Comparison of ENCODE assay signal across 18 mouse cellular contexts in the genomic region with DNA sequence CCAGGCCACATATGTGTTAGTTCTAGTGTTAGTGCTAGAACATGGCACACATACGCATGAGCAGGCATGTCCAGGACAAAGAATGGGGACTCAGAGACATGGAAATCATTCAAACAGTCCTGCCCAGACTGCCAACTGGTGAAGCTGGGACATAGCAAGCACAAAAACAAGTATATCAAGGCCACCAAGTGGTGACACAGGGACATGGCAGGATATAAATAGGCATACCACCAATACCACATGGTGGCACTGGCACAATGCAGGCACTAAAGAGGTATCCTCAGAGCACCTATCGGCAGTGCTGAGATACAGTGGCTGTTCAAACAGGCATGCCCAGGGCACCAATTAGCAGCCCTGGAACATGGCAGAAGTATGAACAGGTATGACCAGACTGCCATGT. TPM values are rescaled to one million over a fixed set of nuclear protein-coding genes. Genes with fewer than 3 reads are reported as not detected.
DNase-seq lines count a peak whose midpoint lies in the region; ATAC-seq and TF ChIP-seq lines count a peak whose summit lies in the region.
"Had no signal": no experiment of that assay in that cellular context is flagged by ENCODE, and none has a peak within 500 bp of the region (broad histone marks: within the 10 kb centered on the region; RNA-seq: fewer than 3 reads in every experiment).

No protein-coding gene starts in this region.

- 96% methylated on average over 2 of the region's 2 CpGs for WGBS in kidney, postnatal 0 days
- WGBS in stomach, postnatal 0 days = 100% methylated on average over 2 of the region's 2 CpGs
- WGBS in kidney, embryonic 15.5 days = 91% methylated on average over 2 of the region's 2 CpGs

- no peak overlapping the region for H3K4me2 ChIP-seq in kidney, postnatal 0 days (ENCODE audit: low read length)
- H3K4me2 ChIP-seq in stomach, postnatal 0 days (replicated peaks; ENCODE audit: low read depth) = no peak overlapping the region
- no peak overlapping the region for H3K4me2 ChIP-seq in kidney, embryonic 15.5 days
- H3K4me2 ChIP-seq: forebrain, embryonic 12.5 days; heart, embryonic 15.5 days; intestine, embryonic 15.5 days; limb, embryonic 12.5 days had no signal

- TF ChIP-seq CTCF in kidney, postnatal 0 days (IDR thresholded peaks at IDR 0.05; ENCODE audit: low read depth) = peak; percentile 21; the same call in 1 of the 2 replicates
- peak; percentile 22; the same call in 1 of the 2 replicates for TF ChIP-seq CTCF in stomach, postnatal 0 days (IDR thresholded peaks at IDR 0.05; ENCODE audit: low read depth)

- H3K27ac ChIP-seq in kidney, postnatal 0 days = no peak overlapping the region
- no peak overlapping the region for H3K27ac ChIP-seq in stomach, postnatal 0 days (replicated peaks)
- no peak overlapping the region for H3K27ac ChIP-seq in kidney, embryonic 15.5 days
- H3K27ac ChIP-seq: forebrain, embryonic 12.5 days; heart, embryonic 15.5 days; intestine, embryonic 15.5 days; limb, embryonic 12.5 days had no signal

- ATAC-seq in kidney, postnatal 0 days (replicated peaks; ENCODE audit: low FRiP score, low read depth) = no peak
- no peak for ATAC-seq in stomach, postnatal 0 days (ENCODE audit: low FRiP score, low TSS enrichment)
- no peak for ATAC-seq in kidney, embryonic 15.5 days (replicated peaks; ENCODE audit: low FRiP score)
- ATAC-seq: intestine, embryonic 15.5 days had no signal

- no peak overlapping the region for H3K9ac ChIP-seq in kidney, postnatal 0 days (ENCODE audit: low read depth, low read length)
- no peak overlapping the region for H3K9ac ChIP-seq in stomach, postnatal 0 days (ENCODE audit: low read length)
- H3K9ac ChIP-seq in kidney, embryonic 15.5 days = no peak overlapping the region
- H3K9ac ChIP-seq: forebrain, embryonic 12.5 days; heart, embryonic 15.5 days; intestine, embryonic 15.5 days; limb, embryonic 12.5 days had no signal

- no peak for TF ChIP-seq EP300 in stomach, postnatal 0 days (optimal IDR thresholded peaks at IDR 0.05)

- no peaks in the 10 kb centered on the region for H3K4me1 ChIP-seq in kidney, postnatal 0 days (replicated peaks; ENCODE audit: insufficient read depth, low read length)
- no peaks in the 10 kb centered on the region for H3K4me1 ChIP-seq in stomach, postnatal 0 days (replicated peaks; ENCODE audit: control insufficient read depth, insufficient read depth)
- H3K4me1 ChIP-seq in kidney, embryonic 15.5 days = no peaks in the 10 kb centered on the region
- H3K4me1 ChIP-seq: forebrain, embryonic 12.5 days; heart, embryonic 15.5 days; intestine, embryonic 15.5 days; limb, embryonic 12.5 days had no signal

- no peaks in the 10 kb centered on the region for H3K36me3 ChIP-seq in kidney, postnatal 0 days (ENCODE audit: insufficient read depth, low read length)
- no peaks in the 10 kb centered on the region for H3K36me3 ChIP-seq in stomach, postnatal 0 days (ENCODE audit: control insufficient read depth, insufficient read depth, low read length)
- H3K36me3 ChIP-seq in kidney, embryonic 15.5 days = no peaks in the 10 kb centered on the region
- H3K36me3 ChIP-seq: forebrain, embryonic 12.5 days; heart, embryonic 15.5 days; intestine, embryonic 15.5 days; limb, embryonic 12.5 days had no signal

- DNase-seq in kidney, postnatal 0 days (ENCODE audit: low spot score) = no peak
- DNase-seq in kidney, postnatal 14 days = no peak
- DNase-seq in retina, embryonic 14.5 days (ENCODE audit: low spot score) = peak; percentile 20
- DNase-seq in retina, postnatal 1 day = no peak
- DNase-seq in R1 (ENCODE audit: low read depth, low spot score) = peak; percentile 58
- no peak for DNase-seq in stomach, postnatal 0 days (ENCODE audit: low spot score)
- DNase-seq in left cerebral cortex, adult 9 months (ENCODE audit: low spot score in 2 of 2) = no peak
- DNase-seq: adrenal gland, adult 8-10 months; heart, adult 18-20 months; kidney, postnatal 36 days; layer of hippocampus, postnatal 36 days; lung, adult 18-20 months had no signal

- no peaks in the 10 kb centered on the region for H3K9me3 ChIP-seq in kidney, postnatal 0 days (replicated peaks; ENCODE audit: low read length)
- H3K9me3 ChIP-seq in stomach, postnatal 0 days (ENCODE audit: control insufficient read depth, low read length) = no peaks in the 10 kb centered on the region
- H3K9me3 ChIP-seq in kidney, embryonic 15.5 days (replicated peaks) = no peaks in the 10 kb centered on the region
- H3K9me3 ChIP-seq: forebrain, embryonic 12.5 days; heart, embryonic 15.5 days; intestine, embryonic 15.5 days; limb, embryonic 12.5 days had no signal

- H3K4me3 ChIP-seq in kidney, postnatal 0 days (replicated peaks; ENCODE audit: low read depth, low read length) = no peak overlapping the region
- no peak overlapping the region for H3K4me3 ChIP-seq in stomach, postnatal 0 days (ENCODE audit: low read depth, low read length)
- no peak overlapping the region for H3K4me3 ChIP-seq in kidney, embryonic 15.5 days (replicated peaks)
- H3K4me3 ChIP-seq: forebrain, embryonic 12.5 days; heart, embryonic 15.5 days; intestine, embryonic 15.5 days; limb, embryonic 12.5 days; myocyte had no signal

- H3K27me3 ChIP-seq in kidney, postnatal 0 days (ENCODE audit: insufficient read depth, low read length) = no peaks in the 10 kb centered on the region
- H3K27me3 ChIP-seq in stomach, postnatal 0 days (ENCODE audit: control insufficient read depth, insufficient read depth, low read length) = no peaks in the 10 kb centered on the region
- H3K27me3 ChIP-seq in kidney, embryonic 15.5 days = no peaks in the 10 kb centered on the region
- H3K27me3 ChIP-seq: forebrain, embryonic 12.5 days; heart, embryonic 15.5 days; intestine, embryonic 15.5 days; limb, embryonic 12.5 days had no signal

RNA-seq across cellular contexts. Expression of a gene that starts 33.5 kb away (rescaled TPM):
- 0.10 and 0.20 TPM in 2 replicates for polyA plus RNA-seq in kidney, postnatal 0 days (2015; fragmentation: Nextera tagmentation; extraction: Ambion mirVana)
- polyA plus RNA-seq in stomach, postnatal 0 days (2015; fragmentation: Nextera tagmentation; extraction: Ambion mirVana) = 0.79 and 0.81 TPM in 2 replicates
- 0.19 and 0.21 TPM in 2 replicates for polyA plus RNA-seq in kidney, embryonic 15.5 days (2015; fragmentation: Nextera tagmentation; extraction: Ambion mirVana)
- polyA plus RNA-seq: myocyte had no signal

RNA-seq across cellular contexts. Expression of a gene that starts 59.5 kb away (rescaled TPM):
- 19.5 and 19.8 TPM in 2 replicates for polyA plus RNA-seq in kidney, postnatal 0 days (2015; fragmentation: Nextera tagmentation; extraction: Ambion mirVana)
- polyA plus RNA-seq in stomach, postnatal 0 days (2015; fragmentation: Nextera tagmentation; extraction: Ambion mirVana) = 8.8 and 10.0 TPM in 2 replicates
- 30.7 and 34.1 TPM in 2 replicates for polyA plus RNA-seq in kidney, embryonic 15.5 days (2015; fragmentation: Nextera tagmentation; extraction: Ambion mirVana)

Comparison
In these comparisons a context has a peak if more than half of its experiments do, and no peak if none do; other contexts are left out.
1. DNase-seq: peak in retina, embryonic 14.5 days (single experiment) and R1 (single experiment); none in kidney, postnatal 0 days (single experiment), kidney, postnatal 14 days (single experiment), retina, postnatal 1 day (single experiment), stomach, postnatal 0 days (single experiment) and left cerebral cortex, adult 9 months (0 of 2).